Mouse (Mus musculus): ENCODE data around the gene Hivep1. TPM values are rescaled to one million over a fixed set of nuclear protein-coding genes. Genes with fewer than 3 reads are reported as not detected.

Gene Hivep1
- polyA plus RNA-seq, 1 experiment from 2014 or later = 10.6 TPM

DNA sequence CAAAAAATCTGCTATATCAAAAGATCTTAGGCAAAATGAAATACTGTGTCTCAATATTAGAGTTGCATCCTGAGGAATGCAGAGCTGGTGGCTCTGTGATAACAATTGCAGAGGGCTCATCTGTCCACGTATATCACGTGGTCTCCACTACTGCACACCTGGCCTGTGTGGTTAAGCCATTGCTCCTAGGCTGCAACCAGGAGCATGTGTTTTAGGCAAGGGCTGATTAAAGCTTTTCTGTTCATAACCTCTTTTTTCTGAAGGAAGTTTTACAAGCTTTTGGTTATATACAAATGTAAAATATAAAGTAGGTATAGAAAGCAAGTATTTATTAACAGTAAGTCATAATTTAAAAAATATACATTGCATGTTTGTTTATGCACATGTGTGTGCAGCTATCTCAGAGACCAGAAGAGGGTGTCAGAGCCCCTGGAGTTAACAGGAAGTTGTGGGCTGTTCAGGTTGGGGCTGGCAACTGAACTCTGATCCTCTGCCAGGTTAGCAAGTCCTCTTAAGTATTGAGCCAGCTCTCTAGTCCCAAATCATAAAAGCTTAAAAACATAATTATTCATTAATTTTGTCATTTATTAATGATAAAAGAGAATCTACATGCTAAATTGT lies 5.0 kb downstream of the Hivep1 start:
- no peak for ATAC-seq (ENCODE audit: insufficient number of reproducible peaks, insufficient read depth, low FRiP score, low read depth)
- no peak overlapping the region for H3K4me2 ChIP-seq (ENCODE audit: low read length)

DNA sequence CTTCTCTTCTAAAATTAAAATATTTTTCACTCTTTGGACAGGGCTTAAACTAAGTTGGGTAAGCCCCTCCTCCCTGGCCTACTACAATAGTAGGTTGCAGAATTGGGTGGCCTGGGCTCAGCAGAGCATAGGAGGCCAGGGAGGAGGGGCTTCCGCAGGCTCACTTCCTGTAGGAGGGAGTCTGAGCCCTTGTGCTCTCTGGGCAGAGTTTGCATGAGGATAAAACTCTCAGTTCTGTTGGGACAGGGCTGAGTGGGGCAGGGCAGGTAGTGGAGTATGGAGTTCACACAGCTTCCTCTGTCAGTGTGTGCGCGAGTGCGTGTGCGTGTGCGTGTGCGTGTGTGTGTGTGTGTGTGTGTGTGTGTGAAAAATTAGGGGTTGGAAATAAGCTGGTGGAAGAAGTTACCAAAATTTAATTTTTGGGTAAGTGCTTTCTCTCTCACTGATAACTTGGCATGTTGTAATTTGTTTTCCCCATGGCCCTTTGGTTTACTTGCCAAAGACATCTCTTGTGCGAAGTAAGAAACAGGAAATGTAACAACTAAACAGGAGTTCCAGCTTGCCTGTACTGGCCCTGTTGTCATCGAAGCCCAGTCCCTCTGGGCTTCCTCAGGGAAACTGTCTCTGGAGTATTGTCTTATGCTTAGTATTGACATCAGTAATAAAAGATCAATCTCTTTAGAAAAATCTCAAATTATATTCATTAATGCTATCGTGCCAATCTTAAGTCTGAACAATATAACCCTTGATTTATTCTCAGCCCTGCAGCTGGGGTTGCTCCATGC lies 9.2 kb downstream of the Hivep1 start:
- WGBS = 84% methylated on average over 10 of the region's 10 CpGs
- no peak overlapping the region for H3K27ac ChIP-seq (replicated peaks in 1 of 2; ENCODE audit: control insufficient read depth in 1 of 2, insufficient read depth in 1 of 2, low read depth in 2 of 2, low read length in 2 of 2)
- H3K4me1 ChIP-seq (ENCODE audit: control insufficient read depth in 2 of 2, insufficient read depth in 2 of 2, low read length in 2 of 2) = peaks cover 0 to 2% of the 10 kb centered on the region in 2 experiments; a peak in 1 of 4 replicates
- H3K9me3 ChIP-seq (ENCODE audit: control insufficient read depth, low read length) = no peaks in the 10 kb centered on the region
- H3K27me3 ChIP-seq (ENCODE audit: control insufficient read depth, insufficient read depth, low read length) = no peaks in the 10 kb centered on the region
- no peak for ATAC-seq (ENCODE audit: insufficient number of reproducible peaks, insufficient read depth, low FRiP score, low read depth)
- no peak overlapping the region for H3K4me3 ChIP-seq (ENCODE audit: control insufficient read depth in 1 of 2, insufficient read depth in 1 of 2, low read depth in 1 of 2, low read length in 2 of 2)
- no peak overlapping the region for H3K4me2 ChIP-seq (ENCODE audit: low read length)
- peaks cover 60% of the 10 kb centered on the region for H3K36me3 ChIP-seq (ENCODE audit: control insufficient read depth, insufficient read depth, low read length)
- no peak overlapping the region for H3K9ac ChIP-seq (ENCODE audit: low read length)

More for the DNA sequence above, 5.0 kb downstream of the Hivep1 start:
- H3K27ac ChIP-seq (replicated peaks in 1 of 2; ENCODE audit: control insufficient read depth in 1 of 2, insufficient read depth in 1 of 2, low read depth in 2 of 2, low read length in 2 of 2) = no peak overlapping the region
- 89% methylated on average over 2 of the region's 2 CpGs for WGBS
- peaks cover 2 to 3% of the 10 kb centered on the region in 2 experiments; a peak in 1 of 4 replicates for H3K4me1 ChIP-seq (ENCODE audit: control insufficient read depth in 2 of 2, insufficient read depth in 2 of 2, low read length in 2 of 2)
- H3K9ac ChIP-seq (ENCODE audit: low read length) = no peak overlapping the region
- H3K9me3 ChIP-seq (ENCODE audit: control insufficient read depth, low read length) = no peaks in the 10 kb centered on the region
- peaks cover 52% of the 10 kb centered on the region for H3K36me3 ChIP-seq (ENCODE audit: control insufficient read depth, insufficient read depth, low read length)
- H3K4me3 ChIP-seq (ENCODE audit: control insufficient read depth in 1 of 2, insufficient read depth in 1 of 2, low read depth in 1 of 2, low read length in 2 of 2) = no peak overlapping the region
- H3K27me3 ChIP-seq (ENCODE audit: control insufficient read depth, insufficient read depth, low read length) = no peaks in the 10 kb centered on the region

DNA sequence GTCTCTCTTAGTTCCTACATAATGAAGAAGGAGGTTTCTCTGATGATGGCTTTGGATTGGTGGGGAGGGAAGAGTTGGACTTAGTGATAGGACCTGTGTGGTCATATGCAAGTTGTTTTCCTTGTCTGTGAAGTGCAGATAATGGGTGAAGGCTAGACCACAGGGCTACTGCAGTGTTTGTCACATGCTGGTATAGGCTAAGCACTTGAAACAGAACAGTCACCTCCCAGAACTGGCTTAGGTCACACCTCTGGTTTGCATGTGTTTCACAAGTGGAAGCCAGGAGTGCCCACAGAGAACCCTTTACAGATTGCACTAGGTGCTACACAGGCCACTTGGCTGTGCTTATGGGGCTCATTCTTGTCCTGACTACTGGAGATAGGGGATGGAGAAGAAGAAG lies 12.4 kb downstream of the Hivep1 start:
- no peak for ATAC-seq (ENCODE audit: insufficient number of reproducible peaks, insufficient read depth, low FRiP score, low read depth)
- peaks cover 56% of the 10 kb centered on the region for H3K36me3 ChIP-seq (ENCODE audit: control insufficient read depth, insufficient read depth, low read length)
- H3K4me3 ChIP-seq (ENCODE audit: control insufficient read depth in 1 of 2, insufficient read depth in 1 of 2, low read depth in 1 of 2, low read length in 2 of 2) = no peak overlapping the region
- H3K4me1 ChIP-seq (ENCODE audit: control insufficient read depth in 2 of 2, insufficient read depth in 2 of 2, low read length in 2 of 2) = peaks cover 0 to 2% of the 10 kb centered on the region in 2 experiments; a peak in 1 of 4 replicates
- no peaks in the 10 kb centered on the region for H3K27me3 ChIP-seq (ENCODE audit: control insufficient read depth, insufficient read depth, low read length)
- H3K27ac ChIP-seq (replicated peaks in 1 of 2; ENCODE audit: control insufficient read depth in 1 of 2, insufficient read depth in 1 of 2, low read depth in 2 of 2, low read length in 2 of 2) = no peak overlapping the region
- no peak overlapping the region for H3K9ac ChIP-seq (ENCODE audit: low read length)
- H3K9me3 ChIP-seq (ENCODE audit: control insufficient read depth, low read length) = no peaks in the 10 kb centered on the region
- H3K4me2 ChIP-seq (ENCODE audit: low read length) = no peak overlapping the region

DNA sequence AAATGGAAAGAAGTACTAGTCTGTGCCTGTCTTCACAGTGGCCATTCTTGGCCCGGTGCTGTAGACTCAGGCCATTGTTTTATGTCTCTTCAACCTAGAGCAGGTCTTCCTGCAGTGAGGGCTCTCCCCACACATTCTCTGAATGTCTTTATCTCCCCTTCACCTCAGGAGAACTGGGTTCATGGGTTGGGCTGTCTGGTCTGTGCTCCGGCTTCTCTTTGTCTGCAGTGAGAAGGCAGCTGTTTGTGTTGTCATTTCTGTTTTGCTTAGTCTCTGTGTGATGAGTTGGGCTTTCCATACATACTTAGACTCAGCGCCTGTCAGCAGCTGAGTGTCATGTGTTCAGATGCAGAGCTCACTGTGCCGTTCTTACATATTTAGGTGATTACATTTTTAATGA lies 18.4 kb downstream of the Hivep1 start:
- peaks cover 37% of the 10 kb centered on the region for H3K36me3 ChIP-seq (ENCODE audit: control insufficient read depth, insufficient read depth, low read length)
- no peak overlapping the region for H3K4me3 ChIP-seq (ENCODE audit: control insufficient read depth in 1 of 2, insufficient read depth in 1 of 2, low read depth in 1 of 2, low read length in 2 of 2)
- H3K27ac ChIP-seq (replicated peaks in 1 of 2; ENCODE audit: control insufficient read depth in 1 of 2, insufficient read depth in 1 of 2, low read depth in 2 of 2, low read length in 2 of 2) = no peak overlapping the region; a peak in 1 of 4 replicates
- H3K9ac ChIP-seq (ENCODE audit: low read length) = no peak overlapping the region
- H3K4me2 ChIP-seq (ENCODE audit: low read length) = no peak overlapping the region
- H3K9me3 ChIP-seq (ENCODE audit: control insufficient read depth, low read length) = no peaks in the 10 kb centered on the region
- no peak for ATAC-seq (ENCODE audit: insufficient number of reproducible peaks, insufficient read depth, low FRiP score, low read depth)
- no peaks in the 10 kb centered on the region for H3K27me3 ChIP-seq (ENCODE audit: control insufficient read depth, insufficient read depth, low read length)
- 34% methylated on average over 4 of the region's 4 CpGs for WGBS
- peaks cover 5 to 16% of the 10 kb centered on the region in 2 experiments; a peak in 3 of 4 replicates for H3K4me1 ChIP-seq (ENCODE audit: control insufficient read depth in 2 of 2, insufficient read depth in 2 of 2, low read length in 2 of 2)

DNA sequence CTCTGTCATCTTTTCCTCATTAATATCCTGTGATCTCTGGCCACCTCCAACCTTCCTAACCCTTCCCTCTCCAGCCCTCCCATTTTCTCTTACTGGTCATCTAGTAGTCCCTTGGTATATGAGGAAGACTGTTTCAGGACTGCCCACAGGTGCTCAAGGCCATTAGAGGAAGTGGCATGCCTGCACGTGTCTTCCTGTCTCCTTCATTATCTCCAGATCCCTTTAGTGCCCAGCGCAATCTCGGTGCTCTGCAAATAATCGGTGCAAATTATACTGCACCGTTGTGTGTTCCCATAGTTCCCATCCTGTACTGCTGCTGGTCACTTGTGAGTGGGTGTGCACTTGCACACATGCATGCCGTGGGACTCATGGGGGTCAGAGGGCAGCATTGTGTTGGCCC lies 19.2 kb downstream of the Hivep1 start:
- 79% methylated on average over 6 of the region's 6 CpGs for WGBS
- H3K4me2 ChIP-seq (ENCODE audit: low read length) = no peak overlapping the region

GRCm38 (mm10) chr13:42073285-42073684 lies 21.5 kb downstream of the Hivep1 start:
- 54% methylated on average over 6 of the region's 6 CpGs for WGBS
- no peak for ATAC-seq (ENCODE audit: insufficient number of reproducible peaks, insufficient read depth, low FRiP score, low read depth)
- peaks cover 25% of the 10 kb centered on the region; the same call in 1 of the 2 replicates for H3K36me3 ChIP-seq (ENCODE audit: control insufficient read depth, insufficient read depth, low read length)

More for the DNA sequence above, 19.2 kb downstream of the Hivep1 start:
- peaks cover 31% of the 10 kb centered on the region for H3K36me3 ChIP-seq (ENCODE audit: control insufficient read depth, insufficient read depth, low read length)
- H3K9me3 ChIP-seq (ENCODE audit: control insufficient read depth, low read length) = no peaks in the 10 kb centered on the region
- ATAC-seq (ENCODE audit: insufficient number of reproducible peaks, insufficient read depth, low FRiP score, low read depth) = no peak
- H3K27me3 ChIP-seq (ENCODE audit: control insufficient read depth, insufficient read depth, low read length) = no peaks in the 10 kb centered on the region
- no peak overlapping the region for H3K4me3 ChIP-seq (ENCODE audit: control insufficient read depth in 1 of 2, insufficient read depth in 1 of 2, low read depth in 1 of 2, low read length in 2 of 2)
- H3K27ac ChIP-seq (replicated peaks in 1 of 2; ENCODE audit: control insufficient read depth in 1 of 2, insufficient read depth in 1 of 2, low read depth in 2 of 2, low read length in 2 of 2) = no peak overlapping the region
- H3K9ac ChIP-seq (ENCODE audit: low read length) = no peak overlapping the region
- peaks cover 5 to 16% of the 10 kb centered on the region in 2 experiments; a peak in 3 of 4 replicates for H3K4me1 ChIP-seq (ENCODE audit: control insufficient read depth in 2 of 2, insufficient read depth in 2 of 2, low read length in 2 of 2)

GRCm38 (mm10) chr13:42075546-42075945 lies 23.7 kb downstream of the Hivep1 start:
- Histone ChIP-seq H3K9ac (ENCODE audit: low read length) (no peak overlapping the region), H3K9me3 (ENCODE audit: control insufficient read depth, low read length) (no peaks in the 10 kb centered on the region), H3K4me1 (ENCODE audit: control insufficient read depth in 2 of 2, insufficient read depth in 2 of 2, low read length in 2 of 2) (peaks cover 3 to 12% of the 10 kb centered on the region in 2 experiments; a peak in 2 of 4 replicates), H3K27ac (replicated peaks in 1 of 2; ENCODE audit: control insufficient read depth in 1 of 2, insufficient read depth in 1 of 2, low read depth in 2 of 2, low read length in 2 of 2) (no peak overlapping the region), H3K36me3 (ENCODE audit: control insufficient read depth, insufficient read depth, low read length) (peaks cover 15% of the 10 kb centered on the region; the same call in 1 of the 2 replicates), H3K4me3 (ENCODE audit: control insufficient read depth in 1 of 2, insufficient read depth in 1 of 2, low read depth in 1 of 2, low read length in 2 of 2) (no peak overlapping the region), H3K27me3 (ENCODE audit: control insufficient read depth, insufficient read depth, low read length) (no peaks in the 10 kb centered on the region), H3K4me2 (ENCODE audit: low read length) (no peak overlapping the region)
- no peak for ATAC-seq (ENCODE audit: insufficient number of reproducible peaks, insufficient read depth, low FRiP score, low read depth)
- WGBS = 95% methylated on average over 5 of the region's 5 CpGs

More at GRCm38 (mm10) chr13:42073285-42073684, 21.5 kb downstream of the Hivep1 start:
- H3K27ac ChIP-seq (replicated peaks in 1 of 2; ENCODE audit: control insufficient read depth in 1 of 2, insufficient read depth in 1 of 2, low read depth in 2 of 2, low read length in 2 of 2) = no peak overlapping the region
- peaks cover 5 to 16% of the 10 kb centered on the region in 2 experiments; a peak in 3 of 4 replicates for H3K4me1 ChIP-seq (ENCODE audit: control insufficient read depth in 2 of 2, insufficient read depth in 2 of 2, low read length in 2 of 2)
- no peaks in the 10 kb centered on the region for H3K9me3 ChIP-seq (ENCODE audit: control insufficient read depth, low read length)
- H3K9ac ChIP-seq (ENCODE audit: low read length) = no peak overlapping the region
- H3K4me2 ChIP-seq (ENCODE audit: low read length) = no peak overlapping the region
- H3K4me3 ChIP-seq (ENCODE audit: control insufficient read depth in 1 of 2, insufficient read depth in 1 of 2, low read depth in 1 of 2, low read length in 2 of 2) = no peak overlapping the region
- no peaks in the 10 kb centered on the region for H3K27me3 ChIP-seq (ENCODE audit: control insufficient read depth, insufficient read depth, low read length)

All from heart, embryonic 14.5 days (tissue).